Mouse (Mus musculus) left cerebral cortex, postnatal 4 days (tissue): ENCODE results near the gene Kcnd3. TPM values are rescaled to one million over a fixed set of nuclear protein-coding genes. Genes with fewer than 3 reads are reported as not detected.

Source experiments
- DNase-seq: peaks from one replicate; pipeline ENCODE4 v3.0.0-alpha.2; 2022
- intact Hi-C: fragments of 180-260 bp; cut with DNase I; formaldehyde crosslinking; loops from one replicate; pipeline ENCODE4 v1.15.1; 2025
- total RNA-seq, 2 experiments: library from RNA; stranded (reverse); gene quantifications; 2 replicates each; pipeline ENCODE4 v1.2.3; 2021

The Kcnd3 gene
- total RNA-seq, 2 experiments from 2014 or later = 35.8 to 41.2 TPM

DNA sequence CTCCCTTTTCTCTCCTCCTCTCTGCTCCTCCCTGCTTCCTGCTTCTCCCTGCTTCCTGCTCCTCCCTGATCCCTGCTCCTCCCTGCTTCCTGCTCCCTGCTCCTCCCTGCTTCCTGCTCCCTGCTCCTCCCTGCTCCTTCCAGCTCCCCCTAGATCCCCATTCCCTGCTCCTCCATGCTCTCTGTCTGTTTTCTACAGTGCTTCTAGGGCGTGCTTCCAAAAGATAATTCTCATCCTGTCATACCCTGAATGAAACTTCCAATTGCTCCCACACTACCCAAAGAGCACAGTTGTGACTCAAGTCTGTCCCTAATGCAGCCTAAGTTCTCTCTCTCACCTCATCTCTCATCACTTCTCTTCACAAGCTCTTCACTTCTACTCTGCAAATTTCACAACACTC lies 119.8 kb downstream of the Kcnd3 start:
- DNase-seq = no peak
- intact Hi-C loops = no loop called here

DNA sequence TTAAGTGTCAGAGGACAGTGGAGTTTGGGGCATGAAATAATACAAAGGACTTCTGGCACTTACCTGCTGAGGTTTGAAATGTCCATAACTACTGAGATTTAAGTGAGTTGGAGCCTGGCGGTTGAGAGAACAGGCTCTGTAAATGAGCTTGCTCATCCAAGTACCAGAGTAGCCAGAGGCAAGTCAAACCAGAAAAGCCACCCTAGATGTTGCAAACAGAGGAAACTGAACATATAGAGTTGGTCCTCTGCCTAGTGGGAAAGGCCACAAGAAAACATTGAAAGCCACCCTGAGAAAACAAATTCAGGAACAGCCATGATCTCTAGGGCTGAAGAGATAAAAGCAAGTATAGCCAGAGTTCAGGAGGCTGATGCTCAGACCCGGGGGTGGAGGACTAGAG lies 121.0 kb downstream of the Kcnd3 start:
- intact Hi-C loops = no loop called here
- no peak for DNase-seq

DNA sequence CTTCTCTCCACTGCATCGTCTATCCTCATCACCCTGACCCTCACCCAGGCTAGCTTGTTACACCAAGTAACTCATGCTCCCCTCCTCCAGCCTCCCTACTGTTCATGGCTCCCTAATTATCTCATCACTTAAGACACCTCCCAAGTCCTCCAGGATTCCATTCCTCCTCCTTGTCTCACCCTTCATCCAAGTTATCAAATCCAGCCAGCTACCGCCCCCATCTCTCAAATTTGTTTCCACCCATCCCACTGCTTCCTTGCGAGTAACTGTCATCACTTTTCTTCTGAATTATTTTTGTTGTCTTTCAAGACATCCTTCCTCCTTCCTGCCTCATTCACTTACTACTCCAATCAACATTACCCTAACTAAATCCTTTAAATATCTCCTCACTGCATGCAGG lies 126.2 kb downstream of the Kcnd3 start:
- no peak for DNase-seq
- intact Hi-C loops = no loop called here

DNA sequence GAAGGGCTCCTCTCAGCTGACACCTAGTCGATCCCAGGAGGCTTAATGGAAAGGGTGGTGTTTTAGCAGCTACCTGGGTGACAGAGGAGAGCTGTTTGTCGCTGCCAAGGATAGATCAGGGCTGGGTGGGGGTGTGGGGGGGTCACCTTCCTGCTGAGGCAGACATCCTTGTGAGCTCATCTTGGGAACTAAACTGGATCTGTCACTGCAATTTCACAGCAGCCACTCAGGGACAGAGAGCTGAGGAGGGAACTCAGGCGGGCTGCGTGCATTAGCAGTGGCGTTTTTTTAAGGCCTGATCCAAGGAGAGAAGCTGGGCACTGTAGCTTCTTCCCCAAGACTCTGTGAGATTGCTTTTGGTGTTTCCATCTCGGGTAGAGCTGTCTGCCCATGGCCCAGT lies 129.0 kb downstream of the Kcnd3 start:
- intact Hi-C loops = no loop called here
- no peak for DNase-seq

DNA sequence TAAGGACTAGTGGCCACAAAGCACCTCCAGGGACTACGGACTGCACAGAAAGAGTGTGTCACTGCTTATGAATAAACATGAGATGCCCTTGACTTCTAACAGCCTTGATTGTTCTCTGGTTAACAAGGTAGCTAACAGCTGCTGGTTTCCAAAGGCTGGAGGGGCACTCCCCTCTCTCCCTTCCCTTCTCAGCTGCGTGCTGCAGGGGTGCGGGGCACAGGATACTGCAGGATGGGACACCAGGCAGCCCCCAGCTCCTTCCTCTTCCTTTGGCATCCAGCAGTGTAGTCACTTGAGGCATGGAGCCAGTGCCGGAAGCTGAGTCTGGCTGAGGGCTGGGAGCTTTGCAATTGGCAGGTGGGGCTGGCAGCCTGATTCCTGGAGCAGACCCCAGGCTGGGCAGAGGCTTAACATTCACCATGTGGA lies 133.6 kb downstream of the Kcnd3 start:
- intact Hi-C loops = no loop called here
- peak; percentile 87 for DNase-seq

DNA sequence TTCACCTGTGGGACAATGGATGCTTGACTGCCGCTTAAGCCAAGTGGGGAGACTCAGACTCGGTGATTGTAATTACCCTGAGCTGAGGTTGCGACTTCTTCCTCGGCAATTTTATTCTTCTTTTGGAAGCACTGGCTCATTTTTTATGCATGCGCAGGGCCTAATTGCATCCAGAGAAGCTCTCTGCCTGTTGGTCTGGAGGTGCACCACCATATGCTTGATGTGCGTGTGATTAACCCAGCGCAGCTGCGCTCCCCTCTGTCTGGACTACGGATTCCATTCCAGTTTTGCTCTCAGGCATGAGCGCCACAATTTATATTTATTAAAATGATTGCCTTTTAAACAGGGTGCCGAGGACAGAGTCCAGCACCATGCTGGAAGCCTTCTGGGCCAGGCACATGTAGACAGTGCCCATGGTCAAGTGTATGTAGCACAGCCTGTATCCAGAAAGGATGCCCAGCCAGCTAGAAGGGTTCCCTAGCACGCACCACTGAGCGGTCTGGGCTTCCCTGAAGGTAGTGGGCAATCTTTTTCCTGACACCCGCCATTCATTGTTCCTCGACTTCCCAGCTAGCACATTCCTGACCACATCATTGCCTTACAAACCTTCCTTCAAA lies 138.0 kb downstream of the Kcnd3 start:
- intact Hi-C loops = no loop called here
- DNase-seq = peak; percentile 69

DNA sequence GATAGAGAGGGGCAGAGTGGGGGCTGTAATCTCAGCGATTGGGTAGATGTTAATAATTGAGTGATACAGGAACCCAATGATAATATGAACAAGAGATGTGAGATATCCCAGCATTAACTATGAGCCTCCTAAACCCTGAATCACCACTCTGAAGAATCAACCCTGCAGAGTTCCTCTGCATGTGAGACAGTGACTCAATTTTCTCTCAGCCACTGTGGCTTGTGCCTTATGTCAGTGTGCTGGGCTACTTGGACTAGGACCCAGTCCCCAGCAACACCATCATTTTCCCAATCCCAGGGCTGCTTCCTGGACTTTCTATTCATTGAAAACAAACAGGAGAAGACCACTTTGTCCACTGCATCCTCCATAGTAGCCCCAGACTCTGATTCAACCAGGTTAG lies 139.6 kb downstream of the Kcnd3 start:
- no peak for DNase-seq
- intact Hi-C loops = no loop called here

DNA sequence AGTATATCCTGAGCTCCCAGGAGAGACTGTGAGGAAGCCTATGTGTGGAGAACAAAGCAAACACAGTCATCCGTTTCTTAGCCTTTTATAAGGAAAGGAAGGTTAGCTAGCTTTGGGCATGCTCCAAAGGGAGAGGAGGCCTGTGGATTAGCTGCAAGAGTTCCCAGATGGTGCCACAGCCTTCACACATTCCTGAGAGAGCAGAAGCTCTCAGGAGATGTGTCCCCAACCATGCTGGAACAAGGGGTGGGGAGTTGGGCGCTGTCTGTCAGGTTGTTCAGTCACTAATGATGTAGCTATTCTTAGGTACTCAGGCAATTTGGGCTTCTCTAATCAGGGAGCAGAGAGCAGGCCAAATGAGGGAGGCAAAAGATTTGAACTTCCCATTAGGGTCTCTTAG lies 140.1 kb downstream of the Kcnd3 start:
- no peak for DNase-seq
- intact Hi-C loops = no loop called here

DNA sequence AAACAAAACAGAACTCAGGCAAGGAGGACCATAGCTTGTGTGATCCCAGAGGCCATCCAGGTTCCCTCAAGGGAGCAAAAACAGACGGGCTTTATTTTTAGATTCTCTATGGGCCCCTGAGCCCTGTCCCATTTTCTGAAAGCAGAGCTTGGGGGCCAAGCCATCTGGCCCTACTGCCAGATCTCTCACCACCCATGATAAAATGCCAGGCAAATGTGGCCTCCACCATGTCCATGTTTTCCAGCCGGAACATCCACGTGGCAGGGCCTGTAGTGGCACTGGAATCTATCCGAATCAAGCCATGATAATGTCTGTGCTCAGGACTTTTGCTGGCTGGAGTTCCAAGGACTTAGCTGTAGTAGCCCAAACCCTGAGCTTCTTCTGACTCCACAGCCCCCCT lies 148.4 kb downstream of the Kcnd3 start:
- intact Hi-C loops = no loop called here
- peak; percentile 23 for DNase-seq

DNA sequence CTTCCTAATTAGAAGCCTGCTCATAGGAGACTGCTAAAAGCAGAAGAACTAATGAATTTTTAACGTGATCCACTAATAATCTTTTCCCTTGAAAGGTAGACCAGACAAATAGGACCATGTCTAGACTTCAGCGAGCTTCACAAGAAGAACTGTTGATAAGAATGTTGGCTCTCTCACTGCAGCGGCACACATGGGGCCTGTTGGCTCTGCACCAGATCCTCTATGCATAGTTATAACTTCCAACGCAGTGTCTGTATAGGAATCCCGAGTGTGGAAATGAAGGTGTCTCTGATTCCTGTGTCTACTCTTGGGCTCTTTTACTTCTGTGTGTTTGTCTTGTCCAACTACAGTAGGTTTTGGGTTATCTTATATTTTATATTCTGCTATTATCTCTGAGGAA lies 150.8 kb downstream of the Kcnd3 start:
- intact Hi-C loops = no loop called here

DNA sequence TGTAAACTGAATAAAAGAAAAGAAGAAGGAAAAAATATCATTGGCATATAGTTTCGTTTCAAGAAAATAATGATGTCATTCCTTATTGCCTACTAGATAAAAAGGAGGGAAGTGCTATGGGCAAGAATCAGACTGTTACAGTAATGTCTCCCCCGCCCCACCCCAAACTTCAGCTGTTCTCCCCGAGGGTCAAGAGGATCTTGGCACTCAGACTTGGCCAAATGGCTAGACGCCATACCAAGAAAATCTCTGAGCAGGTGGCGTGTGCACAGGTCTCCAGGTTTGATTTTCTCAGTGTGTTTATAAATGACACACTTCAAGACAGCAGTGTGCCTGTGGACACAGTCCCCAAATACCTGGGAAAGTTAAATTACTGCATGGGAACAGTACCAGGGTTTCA lies 153.6 kb downstream of the Kcnd3 start:
- DNase-seq = peak; percentile 57
- intact Hi-C loops = no loop called here

More for the DNA sequence above, 150.8 kb downstream of the Kcnd3 start:
- DNase-seq = no peak

DNA sequence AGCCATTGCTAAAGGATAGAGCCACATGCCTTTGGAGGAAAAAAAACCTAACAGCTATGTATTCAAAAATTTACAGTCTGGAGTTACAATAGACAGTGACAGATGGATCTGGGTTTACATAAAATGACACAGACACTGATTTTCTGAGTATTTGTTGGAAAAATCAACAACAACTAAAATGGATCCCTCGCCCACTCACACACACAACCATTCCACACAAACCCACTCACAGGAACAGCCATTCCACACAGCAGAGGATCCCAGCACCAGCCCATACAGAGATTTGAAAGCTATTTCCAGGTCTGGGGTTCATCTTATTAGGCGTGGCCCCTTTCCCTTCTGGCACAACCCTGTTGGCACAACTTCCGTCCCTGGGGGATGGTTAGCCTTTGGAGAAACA lies 156.7 kb downstream of the Kcnd3 start:
- DNase-seq = peak; percentile 30
- intact Hi-C loops = no loop called here

DNA sequence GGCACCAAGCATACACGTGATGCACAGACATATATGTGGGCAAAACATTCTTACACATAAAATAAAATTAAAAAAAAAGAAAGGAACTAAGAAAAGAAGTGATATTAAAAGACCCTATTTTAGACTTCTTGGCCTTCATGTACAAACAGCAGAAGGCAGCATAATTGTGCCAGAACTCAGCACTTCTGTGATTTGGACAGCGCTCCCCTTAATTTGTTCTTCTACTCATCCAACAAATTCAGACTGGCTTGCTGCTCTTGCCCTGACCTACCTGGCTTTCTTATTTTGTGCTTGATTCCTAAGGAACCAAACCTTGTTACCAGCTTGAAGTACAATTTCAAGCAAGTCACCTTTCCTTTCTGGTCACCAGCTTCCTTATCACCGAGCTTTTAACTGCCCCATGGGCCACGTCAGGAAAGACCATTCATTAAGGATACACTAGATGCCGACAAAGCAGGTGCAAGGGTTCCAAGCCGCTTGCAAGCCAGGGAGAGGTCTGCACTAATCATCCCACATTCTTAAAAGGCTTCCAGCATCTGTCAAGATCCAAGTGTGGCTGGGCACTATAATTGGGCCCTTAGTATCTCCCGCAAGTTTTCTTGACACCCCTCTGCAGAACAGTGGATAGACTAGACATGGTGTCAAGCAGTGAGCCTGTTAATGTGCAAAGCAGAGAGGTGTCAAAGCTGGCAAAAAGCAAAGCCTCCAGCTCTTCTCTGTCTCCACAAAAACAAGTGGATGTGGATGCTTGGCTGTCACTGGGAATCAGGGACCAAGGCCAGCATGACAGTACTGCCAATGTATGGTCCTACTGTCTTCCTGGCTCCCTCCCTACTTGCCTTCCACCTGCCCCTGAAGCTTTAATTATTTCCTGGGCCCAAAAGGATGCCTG lies 159.6 kb downstream of the Kcnd3 start:
- intact Hi-C loops = no loop called here
- peak; percentile 72 for DNase-seq

DNA sequence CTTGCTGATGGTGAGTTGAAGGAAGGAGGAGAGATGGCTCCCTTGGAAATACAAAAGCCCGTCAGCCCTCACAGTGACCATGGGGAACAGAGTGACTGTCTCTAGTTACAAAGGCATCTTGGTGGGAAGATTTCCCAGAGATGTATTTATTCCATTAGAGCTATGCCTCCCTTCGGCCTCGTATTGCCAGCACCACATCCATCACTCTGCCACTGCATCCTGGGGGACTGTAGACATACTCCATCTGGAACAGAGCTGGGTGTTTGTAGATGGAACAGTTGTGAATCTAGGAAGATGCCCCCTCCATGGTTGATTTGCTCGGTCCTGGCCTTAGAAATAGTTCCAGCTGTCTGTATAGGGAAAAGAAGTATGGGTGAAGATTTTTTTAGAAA lies 160.3 kb downstream of the Kcnd3 start:
- DNase-seq = no peak
- intact Hi-C loops = no loop called here

DNA sequence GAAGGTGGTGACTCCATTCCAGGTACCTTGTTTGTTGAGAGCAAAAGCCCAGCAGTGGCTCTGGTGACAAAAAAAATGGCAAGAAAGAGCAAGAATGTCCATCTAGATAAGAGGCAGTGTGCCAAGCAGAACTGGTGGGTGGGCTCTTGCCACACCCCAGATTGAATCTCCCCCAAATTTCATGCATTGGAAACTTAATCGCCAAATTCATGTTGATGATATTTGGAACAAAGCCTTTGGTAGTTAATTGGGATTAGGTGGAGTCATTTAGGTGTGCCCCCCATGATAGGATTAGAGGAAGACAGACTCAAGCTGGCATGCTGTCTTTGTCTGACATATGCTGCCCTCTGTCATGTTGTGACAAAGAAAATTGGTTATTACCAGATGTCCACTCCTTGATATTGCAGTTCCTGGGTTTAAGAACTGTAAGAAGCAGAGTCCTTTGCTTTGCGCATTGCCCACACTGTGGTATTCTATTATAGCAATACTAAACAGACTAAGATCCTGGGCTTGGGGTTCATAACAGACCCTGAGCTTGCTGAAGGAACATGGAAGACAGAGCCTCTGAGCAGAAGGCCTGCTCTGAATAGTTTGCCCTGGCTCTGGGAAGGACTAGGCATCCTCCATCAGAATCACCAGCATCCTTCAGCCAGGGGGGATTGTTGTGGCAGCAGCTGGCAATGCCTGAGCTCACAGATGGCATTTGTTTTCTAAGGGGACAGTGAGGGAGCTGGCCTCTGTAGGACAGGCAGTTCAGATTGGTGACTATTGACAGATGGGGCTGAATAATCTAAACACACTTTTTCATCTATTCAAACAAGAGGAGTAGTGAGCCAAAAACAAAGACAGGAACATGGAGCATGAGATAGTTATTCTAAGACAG lies 165.0 kb downstream of the Kcnd3 start:
- DNase-seq = peak; percentile 77
- intact Hi-C loops = no loop called here

DNA sequence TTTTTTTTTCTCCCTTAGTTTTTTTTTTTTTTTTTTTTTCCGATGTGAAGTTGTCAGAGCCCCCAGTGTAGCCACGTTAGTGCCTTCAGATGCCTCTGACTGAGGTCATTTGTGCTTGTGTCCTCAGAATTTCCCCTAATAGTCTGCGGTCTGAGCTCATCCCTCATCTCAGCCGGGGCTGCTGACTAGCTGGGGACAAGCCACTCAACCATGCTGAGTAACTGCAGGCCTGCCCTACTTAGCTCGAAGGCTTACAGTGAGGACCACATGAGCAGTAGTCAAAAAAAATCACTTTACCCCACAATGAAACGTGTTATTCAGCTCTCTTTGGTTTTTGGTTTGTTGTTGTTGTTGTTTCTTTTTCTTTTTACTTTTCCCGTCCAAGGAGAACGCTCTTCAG lies 169.0 kb downstream of the Kcnd3 start:
- intact Hi-C loops = no loop called here
- no peak for DNase-seq

DNA sequence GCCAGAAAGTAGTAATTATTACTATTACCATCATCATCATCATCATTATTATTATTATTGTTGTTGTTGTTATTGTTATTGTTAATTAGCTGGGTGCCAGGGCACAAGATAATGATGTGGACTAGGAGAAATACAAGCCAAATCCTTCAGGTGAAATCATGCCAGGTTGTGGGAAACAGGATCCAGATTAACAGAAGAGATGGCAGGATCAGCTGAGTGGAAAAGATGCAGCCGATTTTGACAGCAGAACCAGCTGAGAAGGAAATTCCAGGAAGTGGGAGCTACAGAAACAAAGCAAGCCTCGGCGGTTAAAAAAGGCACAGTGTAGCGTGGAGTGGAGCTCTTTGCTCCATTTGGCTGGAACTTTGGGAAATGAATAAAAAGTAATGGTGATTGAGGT lies 171.0 kb downstream of the Kcnd3 start:
- DNase-seq = no peak
- intact Hi-C loops = no loop called here

DNA sequence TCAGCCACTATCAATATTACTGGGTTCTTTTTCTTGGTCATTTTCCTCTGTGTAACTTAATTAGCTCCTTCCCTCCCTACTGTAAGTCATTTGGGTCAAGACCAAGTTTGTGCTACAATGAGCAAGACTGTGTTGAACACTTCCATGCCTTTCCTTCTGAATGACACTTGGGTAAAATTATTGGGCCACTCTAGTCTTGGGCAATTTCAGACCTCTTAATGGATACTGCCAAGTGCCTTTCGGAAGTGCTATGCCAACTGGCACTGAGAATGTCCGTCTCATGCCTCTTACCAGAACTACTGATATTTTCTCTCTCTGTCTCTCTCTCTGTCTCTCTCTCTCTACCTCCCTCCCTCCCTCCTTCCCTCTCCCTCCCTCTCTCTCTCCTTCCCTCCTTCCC lies 173.8 kb downstream of the Kcnd3 start:
- intact Hi-C loops = no loop called here
- DNase-seq = no peak

DNA sequence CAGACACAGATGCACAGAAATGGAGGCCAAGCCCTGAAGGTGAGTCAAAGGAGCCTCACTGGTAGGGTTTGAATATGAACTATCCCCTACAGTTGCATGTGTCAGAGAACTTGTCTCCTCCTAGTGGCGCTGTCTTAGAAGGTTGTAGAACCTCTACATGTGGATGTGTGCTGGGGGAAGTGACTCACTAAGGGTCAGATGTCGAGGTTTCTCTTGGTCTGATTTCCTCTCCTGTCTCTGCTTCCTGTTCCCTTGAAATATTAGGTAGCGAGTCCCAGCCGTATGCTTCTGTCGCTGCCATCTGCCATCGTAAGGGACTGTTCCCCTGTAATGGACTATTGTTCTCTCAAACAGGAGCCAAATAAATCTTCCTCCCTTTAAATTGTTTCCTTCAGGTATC lies 175.1 kb downstream of the Kcnd3 start:
- intact Hi-C loops = no loop called here
- no peak for DNase-seq

DNA sequence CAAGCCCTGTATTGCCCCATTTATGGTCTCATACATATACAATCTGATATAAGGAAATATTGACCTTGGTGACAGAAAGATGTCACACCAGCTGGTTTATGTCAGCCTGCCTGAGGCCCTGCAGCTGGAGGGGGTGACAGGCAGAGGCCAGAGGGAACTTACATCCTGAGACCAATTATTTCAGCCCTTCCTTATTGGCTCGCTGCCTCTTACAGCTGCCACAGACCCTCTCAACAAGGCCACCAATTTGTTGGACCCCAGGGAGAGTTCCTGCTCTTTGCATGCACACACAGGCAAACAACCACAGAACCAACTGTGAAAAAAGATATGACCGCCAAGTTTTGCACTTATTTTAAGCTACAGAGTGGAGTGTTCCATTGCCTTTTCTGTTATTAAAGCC lies 180.2 kb downstream of the Kcnd3 start:
- DNase-seq = no peak
- intact Hi-C loops = no loop called here

DNA sequence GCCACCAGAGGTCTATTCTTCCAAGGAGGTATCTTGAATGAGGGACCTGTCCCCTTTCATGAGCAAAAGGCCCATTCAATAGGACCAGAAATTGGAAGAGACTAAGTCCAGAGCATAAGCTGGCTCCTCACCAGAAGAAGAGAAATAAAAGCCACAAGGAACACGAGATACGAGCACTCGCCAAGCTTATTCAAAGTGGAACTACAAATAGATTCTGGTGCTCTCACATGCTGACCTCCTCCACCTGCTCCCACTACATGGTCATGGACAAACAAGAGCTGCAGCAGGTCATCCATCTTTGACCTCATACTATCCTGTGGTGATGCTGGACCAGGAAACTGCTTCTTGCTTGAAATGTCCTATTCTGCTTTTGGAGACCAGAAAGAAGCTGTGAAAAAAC lies 180.9 kb downstream of the Kcnd3 start:
- intact Hi-C loops = no loop called here
- no peak for DNase-seq
